Mouse (Mus musculus) MEL (cell line): Measurements from ENCODE around the gene Dlx2. TPM values are rescaled to one million over a fixed set of nuclear protein-coding genes. Genes with fewer than 3 reads are reported as not detected.
A peak's percentile ranks its signal among the peaks of the same experiment; 100 is the strongest.

Source experiments
- DNase-seq: peaks from one replicate; pipeline ENCODE4 v3.0.0; 2011; ENCODE audit warnings: low read depth, low spot score
- H3K27ac ChIP-seq: 2 replicates; pipeline ENCODE4 v1.5.1; 2012; ENCODE audit warnings: low read depth, mild to moderate bottlenecking, control low read depth, low read length, moderate library complexity; ENCODE audit not compliant: control insufficient read depth
- H3K27me3 ChIP-seq, 2 experiments: fragments of 150-350 bp in 1 of 2; sonication (generic) in 1 of 2; 2 replicates each; pipeline ENCODE4 v1.6.1; 2012; ENCODE audit warnings: low read length in 2 of 2, mild to moderate bottlenecking in 2 of 2, improper control_type of control experiment in 1 of 2, moderate library complexity in 1 of 2; ENCODE audit not compliant: insufficient read depth in 2 of 2, control insufficient read depth in 1 of 2
- H3K36me3 ChIP-seq, 2 experiments: 2 replicates each; pipeline ENCODE4 v1.6.1; 2012 to 2014; ENCODE audit warnings: low read length in 2 of 2, improper control_type of control experiment in 1 of 2, inconsistent platforms in 1 of 2, mild to moderate bottlenecking in 1 of 2; ENCODE audit not compliant: insufficient read depth in 2 of 2, control insufficient read depth in 1 of 2
- H3K4me1 ChIP-seq, 2 experiments: fragments of 150-350 bp in 1 of 2; sonication (generic) in 1 of 2; 2 replicates each; pipeline ENCODE4 v1.6.1; 2012; ENCODE audit warnings: low read length in 2 of 2, improper control_type of control experiment in 1 of 2, mild to moderate bottlenecking in 1 of 2; ENCODE audit not compliant: insufficient read depth in 2 of 2, control insufficient read depth in 1 of 2
- H3K4me3 ChIP-seq, 2 experiments: fragments of 150-350 bp in 1 of 2; sonication (generic) in 1 of 2; 2 replicates each; pipeline ENCODE4 v1.5.1; 2012; ENCODE audit warnings: low read depth in 2 of 2, low read length in 2 of 2, mild to moderate bottlenecking in 2 of 2, moderate library complexity in 2 of 2, control low read depth in 1 of 2, improper control_type of control experiment in 1 of 2; ENCODE audit not compliant: control insufficient read depth in 1 of 2, insufficient read depth in 1 of 2
- H3K79me2 ChIP-seq: 2 replicates; pipeline ENCODE4 v1.6.1; 2012; ENCODE audit warnings: mild to moderate bottlenecking, low read length, moderate library complexity; ENCODE audit not compliant: control insufficient read depth, poor library complexity, insufficient read depth
- H3K9ac ChIP-seq: 2 replicates; pipeline ENCODE4 v1.6.1; 2012; ENCODE audit warnings: low read depth, mild to moderate bottlenecking, control low read depth, low read length, moderate library complexity; ENCODE audit not compliant: control insufficient read depth, poor library complexity, severe bottlenecking
- H3K9me3 ChIP-seq: fragments of 150-350 bp; sonication (generic); replicated peaks from 2 replicates; pipeline ENCODE4 v1.6.1; 2012; ENCODE audit warnings: mild to moderate bottlenecking, low read length, improper control_type of control experiment, moderate library complexity; ENCODE audit not compliant: insufficient read depth
- CHD2 ChIP-seq: IDR thresholded peaks from 2 replicates; pipeline ENCODE4 v1.6.1; 2011; ENCODE audit warnings: low read length, improper control_type of control experiment
- CTCF ChIP-seq, 3 experiments: IDR thresholded peaks in 2 of 3; conservative IDR thresholded peaks in 1 of 3; 2 replicates each; pipeline ENCODE4 v1.5.1; 2011 to 2012; ENCODE audit warnings: low read length in 3 of 3, low read depth in 2 of 3, mild to moderate bottlenecking in 2 of 3, improper control_type of control experiment in 1 of 3, inconsistent platforms in 1 of 3, mixed read lengths in 1 of 3, moderate library complexity in 1 of 3; ENCODE audit not compliant: control insufficient read depth in 1 of 3, insufficient read depth in 1 of 3, poor library complexity in 1 of 3, severe bottlenecking in 1 of 3
- E2F4 ChIP-seq: IDR thresholded peaks from 2 replicates; pipeline ENCODE4 v1.6.1; 2011; ENCODE audit warnings: low read depth, low read length, improper control_type of control experiment, borderline replicate concordance
- ELF1 ChIP-seq: IDR thresholded peaks from 2 replicates; pipeline ENCODE4 v1.6.1; 2014; ENCODE audit warnings: low read depth, mild to moderate bottlenecking, inconsistent platforms, low read length, improper control_type of control experiment, moderate library complexity
- EP300 ChIP-seq, 2 experiments: IDR thresholded peaks; 2 replicates each; pipeline ENCODE4 v1.6.1; 2011; ENCODE audit warnings: improper control_type of control experiment in 2 of 2, low read length in 2 of 2, low read depth in 1 of 2, mild to moderate bottlenecking in 1 of 2
- ETS1 ChIP-seq: IDR thresholded peaks from 2 replicates; pipeline ENCODE4 v1.6.1; 2012; ENCODE audit warnings: low read depth, mild to moderate bottlenecking, inconsistent platforms, low read length, improper control_type of control experiment, moderate library complexity
- GABPA ChIP-seq: IDR thresholded peaks from 2 replicates; pipeline ENCODE4 v1.6.1; 2012; ENCODE audit warnings: low read depth, mild to moderate bottlenecking, inconsistent platforms, low read length, improper control_type of control experiment, moderate library complexity
- GATA1 ChIP-seq: IDR thresholded peaks from 2 replicates; pipeline ENCODE4 v1.6.1; 2011; ENCODE audit warnings: low read depth, low read length, improper control_type of control experiment
- KAT2A ChIP-seq: conservative IDR thresholded peaks from 2 replicates; pipeline ENCODE4 v1.6.1; 2012; ENCODE audit warnings: low read depth, low read length, improper control_type of control experiment, inconsistent platforms
- MAFK ChIP-seq: IDR thresholded peaks from 2 replicates; pipeline ENCODE4 v1.6.1; 2011; ENCODE audit warnings: low read depth, mild to moderate bottlenecking, low read length, improper control_type of control experiment, borderline replicate concordance
- MXI1 ChIP-seq: IDR thresholded peaks from 2 replicates; pipeline ENCODE4 v1.6.1; 2011; ENCODE audit warnings: mild to moderate bottlenecking, low read depth, low read length, improper control_type of control experiment
- MYB ChIP-seq: IDR thresholded peaks from 2 replicates; pipeline ENCODE4 v1.6.1; 2011; ENCODE audit warnings: mild to moderate bottlenecking, low read depth, low read length, improper control_type of control experiment
- MYC ChIP-seq: IDR thresholded peaks from 2 replicates; pipeline ENCODE4 v1.6.1; 2011; ENCODE audit warnings: low read depth, mild to moderate bottlenecking, low read length, improper control_type of control experiment, moderate library complexity
- NELFE ChIP-seq: IDR thresholded peaks from 2 replicates; pipeline ENCODE4 v1.6.1; 2011; ENCODE audit warnings: low read depth, low read length, improper control_type of control experiment
- NRF1 ChIP-seq: IDR thresholded peaks from 2 replicates; pipeline ENCODE4 v1.6.1; 2014; ENCODE audit warnings: low read depth, mild to moderate bottlenecking, inconsistent platforms, low read length, improper control_type of control experiment, moderate library complexity; ENCODE audit not compliant: poor library complexity, insufficient read depth, severe bottlenecking
- POLR2A ChIP-seq, 2 experiments: IDR thresholded peaks; 2 replicates each; pipeline ENCODE4 v1.6.1; 2011 to 2012; ENCODE audit warnings: low read length in 2 of 2, mild to moderate bottlenecking in 2 of 2, control low read depth in 1 of 2, improper control_type of control experiment in 1 of 2, low read depth in 1 of 2, moderate library complexity in 1 of 2; ENCODE audit not compliant: control insufficient read depth in 1 of 2, insufficient read depth in 1 of 2, poor library complexity in 1 of 2
- POLR2AphosphoS2 ChIP-seq: IDR thresholded peaks from 2 replicates; pipeline ENCODE4 v1.6.1; 2011; ENCODE audit warnings: low read length, improper control_type of control experiment
- POLR2AphosphoS5 ChIP-seq: IDR thresholded peaks from 2 replicates; pipeline ENCODE4 v1.6.1; 2012; ENCODE audit warnings: low read depth, borderline replicate concordance, mild to moderate bottlenecking, inconsistent platforms, low read length, moderate library complexity, mixed read lengths
- RAD21 ChIP-seq: IDR thresholded peaks from 2 replicates; pipeline ENCODE4 v1.6.1; 2011; ENCODE audit warnings: mild to moderate bottlenecking, low read depth, low read length, improper control_type of control experiment
- SIN3A ChIP-seq: IDR thresholded peaks from 2 replicates; pipeline ENCODE4 v1.6.1; 2012; ENCODE audit warnings: low read length, improper control_type of control experiment, inconsistent platforms
- SMC3 ChIP-seq: IDR thresholded peaks from 2 replicates; pipeline ENCODE4 v1.6.1; 2011; ENCODE audit warnings: low read depth, low read length, improper control_type of control experiment
- TBP ChIP-seq: IDR thresholded peaks from 2 replicates; pipeline ENCODE4 v1.8.0; 2011; ENCODE audit warnings: low read depth, low read length, improper control_type of control experiment
- TCF12 ChIP-seq: IDR thresholded peaks from 2 replicates; pipeline ENCODE4 v1.6.1; 2014; ENCODE audit warnings: low read depth, mild to moderate bottlenecking, inconsistent platforms, low read length, improper control_type of control experiment, moderate library complexity
- USF1 ChIP-seq: IDR thresholded peaks from 2 replicates; pipeline ENCODE4 v1.6.1; 2014; ENCODE audit warnings: low read depth, mild to moderate bottlenecking, inconsistent platforms, low read length, improper control_type of control experiment, moderate library complexity
- ZC3H11A ChIP-seq: IDR thresholded peaks from 2 replicates; pipeline ENCODE4 v1.6.1; 2012; ENCODE audit warnings: low read depth, mild to moderate bottlenecking, inconsistent platforms, low read length, improper control_type of control experiment
- ZKSCAN1 ChIP-seq: IDR thresholded peaks from 2 replicates; pipeline ENCODE4 v1.6.1; 2012; ENCODE audit warnings: low read depth, mild to moderate bottlenecking, inconsistent platforms, low read length, improper control_type of control experiment, moderate library complexity
- ZMIZ1 ChIP-seq: IDR thresholded peaks from 2 replicates; pipeline ENCODE4 v1.6.1; 2012; ENCODE audit warnings: low read depth, mild to moderate bottlenecking, inconsistent platforms, low read length, improper control_type of control experiment, moderate library complexity
- ZNF384 ChIP-seq: IDR thresholded peaks from 2 replicates; pipeline ENCODE4 v1.6.1; 2012; ENCODE audit warnings: low read depth, mild to moderate bottlenecking, inconsistent platforms, low read length, improper control_type of control experiment
- polyA plus RNA-seq, 2 experiments: library from polyadenylated mRNA; stranded (reverse) in 1 of 2; unstranded in 1 of 2; fragments of >175 nt in 1 of 2; fragments of >200 nt in 1 of 2; gene quantifications; 2 replicates each; pipeline versions ENCODE4 v1.2.1 to v1.2.4; 2012; ENCODE audit warnings: low replicate concordance in 2 of 2, low read depth in 1 of 2; ENCODE audit not compliant: insufficient read length in 2 of 2, insufficient read depth in 1 of 2, missing spikeins in 1 of 2
- total RNA-seq: library from RNA; depleted of rRNA; stranded (reverse); fragments of 300-350 nt; gene quantifications from 2 replicates; pipeline ENCODE4 v1.2.3, GENCODE M21; 2012

Gene Dlx2
- total and polyA plus RNA-seq, 3 experiments = not detected

DNA sequence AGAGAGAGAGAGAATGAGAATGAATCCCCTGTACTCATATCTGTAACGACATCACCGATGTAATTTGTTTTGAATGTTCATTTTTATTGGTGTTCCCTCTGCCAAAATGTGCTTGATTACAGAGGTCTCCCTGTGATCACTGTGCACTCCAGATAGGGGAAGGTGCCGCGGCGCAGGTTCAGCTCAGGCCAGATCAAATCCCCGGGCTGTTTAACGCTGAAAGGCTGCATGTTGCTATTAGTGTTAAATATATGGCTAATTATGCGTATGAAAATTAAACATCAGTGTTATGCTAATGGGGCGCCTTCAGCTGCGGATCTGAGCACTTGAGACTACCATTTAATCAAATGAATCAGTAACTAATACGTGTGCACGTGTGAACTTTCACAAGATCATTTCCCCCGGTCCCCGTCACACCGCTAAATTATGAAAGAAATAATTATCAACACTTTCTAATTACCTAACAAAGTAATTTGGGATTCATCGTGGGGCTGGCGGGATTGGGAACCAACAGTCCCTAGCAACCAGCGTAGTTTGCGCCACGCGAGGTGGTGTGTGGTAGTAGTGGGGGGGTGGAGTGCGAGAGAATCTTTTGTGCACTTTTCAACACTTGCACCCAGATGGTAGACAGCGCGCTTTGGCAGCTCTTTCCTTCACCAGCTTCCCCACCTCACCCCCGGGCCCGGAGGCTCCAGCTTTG lies 18.4 kb downstream of the Dlx2 start, which contains the start of gene Dlx1 (continued):
- peak; percentile 62; the same call in 1 of the 2 replicates for TF ChIP-seq TCF12
- peak; percentile 81 for TF ChIP-seq ETS1
- no peak; the same call in 1 of the 2 replicates for TF ChIP-seq NRF1
- no peak for TF ChIP-seq CTCF (IDR thresholded peaks at IDR 0.05 in 2 of 3, conservative IDR thresholded peaks at IDR 0.05 in 1 of 3; ENCODE audit: control insufficient read depth in 1 of 3, insufficient read depth in 1 of 3, low read depth in 2 of 3, low read length in 3 of 3, poor library complexity in 1 of 3, severe bottlenecking in 1 of 3)
- TF ChIP-seq SMC3 = no peak
- TF ChIP-seq E2F4 = no peak
- TF ChIP-seq POLR2AphosphoS5 = no peak
- TF ChIP-seq KAT2A = no peak; the same call in 1 of the 2 replicates
- peak in 1 of 2 experiments; percentile 50; a peak in 2 of 4 replicates for TF ChIP-seq POLR2A (IDR thresholded peaks at IDR 0.05; ENCODE audit: control insufficient read depth in 1 of 2, insufficient read depth in 1 of 2, low read depth in 1 of 2, low read length in 2 of 2, poor library complexity in 1 of 2)
- TF ChIP-seq CHD2 = no peak
- no peak; the same call in 1 of the 2 replicates for TF ChIP-seq POLR2AphosphoS2
- TF ChIP-seq USF1 = no peak
- no peak for TF ChIP-seq GABPA
- TF ChIP-seq MYB = no peak
- peak; percentile 55; the same call in 1 of the 2 replicates for TF ChIP-seq ZMIZ1
- TF ChIP-seq MYC = peak; percentile 63; the same call in 1 of the 2 replicates
- TF ChIP-seq EP300 (IDR thresholded peaks at IDR 0.05; ENCODE audit: low read depth in 1 of 2, low read length in 2 of 2) = peak; percentile 36 to 52; a peak in 3 of 4 replicates
- no peak for TF ChIP-seq RAD21
- no peak for TF ChIP-seq ELF1
- TF ChIP-seq TBP = peak; percentile 61
- TF ChIP-seq ZKSCAN1 = no peak

DNA sequence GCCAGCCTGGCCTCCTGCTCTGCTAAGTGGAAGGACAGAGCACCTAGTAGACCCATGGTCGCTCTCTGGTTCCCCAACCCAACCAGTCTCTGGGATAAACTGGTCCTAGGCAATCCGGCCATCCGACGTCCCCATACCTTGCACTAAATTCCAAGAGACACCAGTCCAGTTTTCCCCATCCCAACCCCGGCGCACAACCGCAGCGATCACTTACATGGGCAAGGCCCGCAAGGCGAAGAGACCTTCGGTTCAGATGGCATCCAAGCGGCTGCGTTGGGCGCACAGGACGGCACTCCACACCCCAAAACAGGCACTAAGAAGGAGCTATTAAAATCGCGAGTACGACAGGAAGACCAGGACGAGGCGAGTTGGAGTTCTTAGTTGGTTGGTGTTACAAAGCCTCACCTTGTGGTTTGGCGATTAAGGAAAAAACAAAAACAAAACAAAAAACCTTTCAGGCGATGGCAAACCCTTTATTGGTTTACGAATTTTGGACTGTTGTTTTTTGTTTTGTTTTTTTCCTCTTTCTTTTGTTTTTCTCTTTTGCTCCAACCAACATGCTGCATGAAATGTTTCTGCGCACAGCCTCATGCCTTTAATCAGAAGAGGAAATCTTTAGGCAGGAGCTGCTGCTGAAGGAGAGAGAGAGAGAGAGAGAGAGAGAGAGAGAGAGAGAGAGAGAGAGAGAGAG lies 19.1 kb downstream of the Dlx2 start:
- no peaks in the 10 kb centered on the region for H3K27me3 ChIP-seq
- peak overlapping the region; percentile 90 for H3K9ac ChIP-seq
- no peaks in the 10 kb centered on the region for H3K9me3 ChIP-seq
- peak; percentile 71 for DNase-seq
- peak overlapping the region; percentile 60 for H3K27ac ChIP-seq
- H3K4me1 ChIP-seq = peaks cover 14 to 18% of the 10 kb centered on the region in 2 experiments
- peaks cover 0 to 23% of the 10 kb centered on the region in 2 experiments; a peak in 2 of 4 replicates for H3K36me3 ChIP-seq
- peak overlapping the region; percentile 87 to 93 for H3K4me3 ChIP-seq
- peaks cover 6% of the 10 kb centered on the region; the same call in 1 of the 2 replicates for H3K79me2 ChIP-seq
- TF ChIP-seq MYB = no peak
- peak; percentile 86 for TF ChIP-seq GATA1
- no peak for TF ChIP-seq EP300 (IDR thresholded peaks at IDR 0.05; ENCODE audit: low read depth in 1 of 2, low read length in 2 of 2)
- no peak for TF ChIP-seq TBP
- TF ChIP-seq SIN3A = no peak; the same call in 1 of the 2 replicates
- no peak for TF ChIP-seq MAFK
- no peak for TF ChIP-seq ZNF384
- peak; percentile 6 for TF ChIP-seq NELFE
- TF ChIP-seq ZMIZ1 = 0 out of 2 replicates have a peak, but pooled peaks have one; percentile 14
- TF ChIP-seq ZC3H11A = no peak
- TF ChIP-seq POLR2AphosphoS2 = 0 out of 2 replicates have a peak, but pooled peaks have one; percentile 12
- no peak for TF ChIP-seq MXI1
- 0 out of 2 replicates have a peak, but pooled peaks have one; percentile 27 for TF ChIP-seq MYC
